Mouse (Mus musculus) CD8-positive naive resting alpha-beta T cell, adult 57 days (primary cell): ENCODE measurements around the gene Sult1b1. TPM values are rescaled to one million over a fixed set of nuclear protein-coding genes. Genes with fewer than 3 reads are reported as not detected.

ENCODE experiments used
- total RNA-seq: library from RNA; stranded (reverse); gene quantifications from one replicate; pipeline ENCODE4 v1.2.4, GENCODE M21; 2023

Gene Sult1b1
- not detected for total RNA-seq

DNA sequence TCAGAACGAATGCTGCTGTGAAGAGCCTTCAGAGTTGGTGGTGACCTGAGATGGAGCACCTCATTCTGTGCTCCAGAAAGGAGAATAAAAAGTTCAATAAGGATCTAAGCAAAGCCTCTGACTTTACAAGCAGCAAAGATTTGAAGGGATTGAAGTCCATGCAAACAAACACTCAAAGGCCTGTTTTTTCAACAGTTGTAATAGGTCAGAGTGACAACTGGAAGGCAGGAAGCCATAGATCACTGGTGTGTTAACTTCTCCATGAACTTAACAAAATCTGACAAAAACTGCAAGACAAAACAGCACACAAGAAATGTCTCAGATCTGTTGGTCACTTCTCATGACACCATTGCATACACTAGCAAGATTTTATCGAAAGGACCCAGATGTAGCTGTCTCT is at the start of gene Sult1b1:
Sult1b1 (minus strand) TSS at position 85 of the 400 bp plus-strand sequence.

DNA sequence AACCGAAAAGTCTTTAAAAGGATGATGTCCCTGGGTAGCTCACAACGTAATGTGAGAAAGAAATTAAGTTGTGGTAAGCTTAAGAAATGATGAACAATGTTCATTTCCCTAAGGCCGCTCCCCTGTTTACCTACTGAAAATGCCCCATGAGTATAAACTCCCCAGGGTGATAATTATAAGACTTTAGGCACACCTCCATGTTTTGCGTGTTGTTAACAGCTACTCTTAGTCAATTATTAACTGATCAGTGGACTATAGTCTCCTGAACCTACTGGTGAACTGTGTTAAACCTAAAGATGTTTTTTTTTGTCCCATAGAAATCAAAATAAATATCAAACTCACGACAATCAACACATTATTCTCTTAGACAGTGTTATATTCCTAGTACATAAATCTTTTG is 30.9 kb upstream of the Sult1b1 start, which contains the start of gene Sult1d1:
Sult1d1 (minus strand) TSS at position 183 of the 400 bp plus-strand sequence.

DNA sequence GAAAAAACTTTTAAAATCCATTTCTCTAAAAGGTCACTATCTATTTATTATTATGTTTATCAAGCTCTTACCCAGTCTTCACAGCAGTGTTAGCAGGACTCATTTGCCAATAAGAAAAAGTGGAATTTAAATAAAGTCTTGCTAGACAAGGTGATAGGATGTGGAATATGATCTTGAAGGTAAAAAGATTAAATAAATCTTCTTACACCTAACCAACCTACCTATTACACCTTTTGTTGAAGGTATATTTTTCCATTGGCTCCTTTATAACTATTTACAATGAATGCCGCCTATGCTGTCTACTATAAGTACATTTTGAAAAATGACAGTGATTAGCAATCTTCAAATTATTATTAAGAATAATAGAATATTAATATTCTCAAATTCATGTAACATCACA is 47.2 kb downstream of the Sult1b1 start, which contains the start of gene Ugt2a1:
Ugt2a1 (minus strand) TSS at position 101 of the 400 bp plus-strand sequence.

DNA sequence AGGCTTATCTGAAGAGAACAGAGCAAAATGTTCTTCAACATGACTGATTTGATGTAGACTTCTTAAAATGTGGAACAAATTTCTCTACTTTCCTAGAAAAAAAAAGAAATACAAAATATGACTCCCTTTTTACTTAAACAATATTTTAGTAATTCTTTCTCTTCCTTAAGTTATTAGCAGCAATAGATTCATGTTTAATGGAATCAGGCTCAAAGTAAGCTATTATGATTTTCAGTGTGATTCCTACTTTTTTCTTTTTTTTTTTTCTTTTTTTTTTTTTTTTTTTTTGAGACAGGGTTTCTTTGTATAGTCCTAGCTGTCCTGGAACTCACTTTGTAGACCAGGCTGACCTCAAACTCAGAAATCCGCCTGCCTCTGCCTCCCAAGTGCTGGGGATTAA is 51.3 kb downstream of the Sult1b1 start, which contains the start of gene Gm43638:
Gm43638 (minus strand) TSS at position 101 of the 400 bp plus-strand sequence.

DNA sequence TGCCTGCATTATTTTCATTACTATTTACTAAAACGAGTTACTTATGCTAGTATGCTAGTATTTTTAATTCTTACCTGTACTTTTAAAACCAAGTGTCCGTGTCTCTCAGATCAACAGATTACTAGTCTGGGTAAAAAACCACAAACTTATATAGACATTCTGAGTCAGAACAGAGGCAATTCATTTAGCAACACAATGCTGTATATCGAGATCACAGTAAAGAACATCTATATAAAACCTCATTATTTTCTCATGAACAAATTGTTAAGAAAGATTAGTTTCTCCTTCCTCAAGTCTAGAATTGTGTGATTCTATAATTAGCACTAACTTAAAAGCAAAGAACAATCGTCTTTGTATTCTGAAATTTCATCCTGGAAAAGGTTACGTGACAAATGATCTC is 55.8 kb downstream of the Sult1b1 start, which contains the start of gene Ugt2a2:
Ugt2a2 (minus strand) TSS at position 101 of the 400 bp plus-strand sequence.

Other genes starting within 250 kb of the Sult1b1 start
- not detected for gene Ugt2a3, start 201.0 kb downstream of the Sult1b1 start, total RNA-seq
- gene Ugt2b38, start 114.0 kb downstream of the Sult1b1 start, total RNA-seq = not detected
- gene Ugt2a2, start 55.9 kb downstream of the Sult1b1 start, total RNA-seq = not detected
- not detected for gene Gm43638, start 51.4 kb downstream of the Sult1b1 start, total RNA-seq
- not detected for gene Ugt2a1, start 47.3 kb downstream of the Sult1b1 start, total RNA-seq
- not detected for gene Sult1d1, start 30.8 kb upstream of the Sult1b1 start, total RNA-seq
- not detected for gene Sult1e1, start 53.4 kb upstream of the Sult1b1 start, total RNA-seq
- gene Csn1s1, start 128.0 kb upstream of the Sult1b1 start, total RNA-seq = not detected
- gene Csn2, start 161.4 kb upstream of the Sult1b1 start, total RNA-seq = not detected
- gene Csn1s2a, start 236.4 kb upstream of the Sult1b1 start, total RNA-seq = not detected